Mouse (Mus musculus) hindbrain, embryonic 10.5 days (tissue): ENCODE measurements around the gene 1810062G17Rik. TPM values are rescaled to one million over a fixed set of nuclear protein-coding genes. Genes with fewer than 3 reads are reported as not detected.

Experiments
- DNase-seq: peaks from one replicate; pipeline ENCODE4 v3.0.0-alpha.2; 2017; ENCODE audit warnings: low spot score
- H3K27ac ChIP-seq: fragments of 300-500 bp; sonication (generic); 2 replicates; pipeline ENCODE4 v1.5.1; 2016; ENCODE audit warnings: mild to moderate bottlenecking, moderate library complexity
- H3K27me3 ChIP-seq: fragments of 300-500 bp; sonication (generic); 2 replicates; pipeline ENCODE4 v1.6.1; 2016; ENCODE audit warnings: mild to moderate bottlenecking; ENCODE audit not compliant: poor library complexity, insufficient read depth, severe bottlenecking
- H3K36me3 ChIP-seq: fragments of 300-500 bp; sonication (generic); 2 replicates; pipeline ENCODE4 v1.6.1; 2016; ENCODE audit warnings: mild to moderate bottlenecking, moderate library complexity
- H3K4me1 ChIP-seq: fragments of 300-500 bp; sonication (generic); replicated peaks from 2 replicates; pipeline ENCODE4 v1.6.1; 2016; ENCODE audit warnings: mild to moderate bottlenecking
- H3K4me3 ChIP-seq: fragments of 300-500 bp; sonication (generic); 2 replicates; pipeline ENCODE4 v1.5.1; 2016; ENCODE audit warnings: mild to moderate bottlenecking, moderate library complexity
- H3K9me3 ChIP-seq: fragments of 300-500 bp; sonication (generic); 2 replicates; pipeline ENCODE4 v1.6.1; 2016; ENCODE audit warnings: mild to moderate bottlenecking, moderate library complexity
- WGBS: fragments of 180-500 bp; shearing (Covaris S2); methylation state at CpG from one replicate; pipeline ENCODE4 v1.1.7; 2016; 5-methylcytosine and 5-hydroxymethylcytosine counted together
- polyA plus RNA-seq: library from polyadenylated mRNA; unstranded; fragments of >200 nt; fragmentation: Nextera tagmentation; extraction: Ambion mirVana; gene quantifications from 2 replicates; pipeline ENCODE4 v1.2.1, GENCODE M21; 2016

Gene 1810062G17Rik
- polyA plus RNA-seq, 1 experiment from 2014 or later, result 0.63 TPM

DNA sequence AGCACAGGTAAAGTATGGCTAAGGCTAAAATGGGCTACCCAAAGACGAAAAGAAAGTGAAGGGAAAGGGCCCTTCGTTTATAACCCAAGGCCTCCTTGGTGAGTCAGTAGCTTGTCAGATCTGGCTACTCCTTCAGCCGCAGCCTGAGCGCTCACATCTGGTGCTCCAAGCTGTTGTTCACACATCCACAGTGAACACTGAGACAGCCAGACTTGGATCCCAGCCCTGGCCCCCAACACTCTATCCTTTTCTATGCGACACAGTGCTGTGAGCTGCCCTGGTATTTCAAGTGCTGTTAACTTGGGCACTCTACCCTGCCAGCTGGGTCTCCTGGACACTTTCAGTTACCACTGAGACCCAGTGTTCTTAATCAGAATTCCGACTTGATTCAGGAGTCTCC is 54.6 kb downstream of the 1810062G17Rik start:
- DNase-seq, result no peak
- peaks cover 30% of the 10 kb centered on the region for H3K27me3 ChIP-seq
- no peaks in the 10 kb centered on the region for H3K36me3 ChIP-seq
- no peaks in the 10 kb centered on the region for H3K9me3 ChIP-seq
- peaks cover 12% of the 10 kb centered on the region for H3K4me1 ChIP-seq
- H3K27ac ChIP-seq, result no peak overlapping the region
- no peak overlapping the region for H3K4me3 ChIP-seq
- 93% methylated on average over 6 of the region's 6 CpGs for WGBS

DNA sequence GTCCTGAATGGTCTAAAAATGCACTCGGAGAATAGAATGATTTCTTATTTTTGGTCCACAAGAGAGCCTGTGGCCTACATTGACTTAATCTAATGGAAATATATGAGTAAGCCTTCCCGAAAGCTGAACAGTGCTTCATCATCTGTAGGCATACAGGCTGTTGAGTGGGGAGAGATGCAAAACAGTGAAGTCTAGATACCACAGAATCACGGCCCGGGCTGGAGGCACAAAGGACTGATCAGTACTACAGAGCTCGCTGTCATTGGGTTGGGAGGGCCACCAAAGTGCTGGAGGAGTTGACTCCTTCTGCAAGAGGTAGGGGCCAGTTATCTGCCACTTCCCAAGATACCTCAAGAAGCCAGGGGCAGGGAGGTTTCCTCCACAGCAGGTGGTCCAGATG is 55.0 kb downstream of the 1810062G17Rik start:
- DNase-seq, result no peak
- H3K36me3 ChIP-seq, result no peaks in the 10 kb centered on the region
- no peaks in the 10 kb centered on the region for H3K9me3 ChIP-seq
- H3K4me3 ChIP-seq, result no peak overlapping the region
- peaks cover 12% of the 10 kb centered on the region for H3K4me1 ChIP-seq
- no peak overlapping the region for H3K27ac ChIP-seq
- 74% methylated on average over 5 of the region's 5 CpGs for WGBS
- peaks cover 30% of the 10 kb centered on the region for H3K27me3 ChIP-seq

DNA sequence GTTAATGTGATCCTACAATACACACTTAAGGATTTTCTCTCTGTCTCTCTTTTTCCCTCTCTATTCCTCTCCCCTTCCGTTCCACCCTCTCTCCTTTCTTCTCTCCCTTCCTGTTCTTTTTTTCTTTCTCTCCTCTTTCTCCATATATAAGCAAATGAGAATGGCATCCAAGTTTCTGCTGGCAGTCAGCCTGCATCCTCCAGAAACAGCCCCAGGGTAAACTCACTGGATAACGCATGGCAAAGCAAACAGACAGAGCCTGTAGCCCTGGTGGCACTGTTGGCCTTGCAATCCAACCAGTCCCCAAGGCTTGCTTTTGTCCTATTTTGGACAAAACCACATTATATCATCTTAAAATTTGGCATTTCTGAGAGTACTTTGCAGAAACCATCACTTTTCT is 55.5 kb downstream of the 1810062G17Rik start:
- Histone ChIP-seq H3K4me1 (peaks cover 12% of the 10 kb centered on the region), H3K4me3 (no peak overlapping the region), H3K27me3 (peaks cover 30% of the 10 kb centered on the region), H3K27ac (no peak overlapping the region), H3K9me3 (no peaks in the 10 kb centered on the region), H3K36me3 (no peaks in the 10 kb centered on the region)
- no peak for DNase-seq
- 41% methylated on average over 2 of the region's 2 CpGs for WGBS

Other genes with a start within 250 kb of the 1810062G17Rik start
- 115 and 120 TPM in 2 replicates for gene Anxa5, start within 50 bp of the 1810062G17Rik start, polyA plus RNA-seq
- gene Gm11549, start 45.9 kb downstream of the 1810062G17Rik start, polyA plus RNA-seq, result 0.07 and 0.50 TPM in 2 replicates
- gene Exosc9, start 76.7 kb downstream of the 1810062G17Rik start, polyA plus RNA-seq, result 91.7 and 101 TPM in 2 replicates
- gene Ccna2, start 96.2 kb downstream of the 1810062G17Rik start, polyA plus RNA-seq, result 217 and 241 TPM in 2 replicates
- gene Bbs7, start 137.5 kb downstream of the 1810062G17Rik start, polyA plus RNA-seq, result 17.1 and 18.6 TPM in 2 replicates
- gene Trpc3, start 214.2 kb downstream of the 1810062G17Rik start, polyA plus RNA-seq, result 2.4 and 3.5 TPM in 2 replicates